Comparison of ENCODE assay signal across 8 mouse cellular contexts in genomic region chr1:153092237-153092975, GRCm38 (mm10).
A peak's percentile ranks its signal among the peaks of the same experiment; 100 is the strongest.
DNase-seq lines count a peak whose midpoint lies in the region; ATAC-seq and TF ChIP-seq lines count a peak whose summit lies in the region.

No protein-coding gene starts in this region.

- no peak overlapping the region for H3K9ac ChIP-seq in embryonic facial prominence, embryonic 11.5 days (replicated peaks; ENCODE audit: low read length)
- no peak overlapping the region; the same call in 1 of the 2 replicates for H3K9ac ChIP-seq in midbrain, postnatal 0 days (replicated peaks; ENCODE audit: low read length, poor library complexity, severe bottlenecking)
- no peak overlapping the region for H3K9ac ChIP-seq in stomach, postnatal 0 days (ENCODE audit: low read length)

- no peaks in the 10 kb centered on the region for H3K27me3 ChIP-seq in embryonic facial prominence, embryonic 11.5 days (ENCODE audit: control insufficient read depth, insufficient read depth, low read length)
- no peaks in the 10 kb centered on the region for H3K27me3 ChIP-seq in kidney, adult 2 months (replicated peaks; ENCODE audit: control insufficient read depth, insufficient read depth, low read length)
- H3K27me3 ChIP-seq in limb, embryonic 10.5 days (ENCODE audit: low read depth, poor library complexity, severe bottlenecking) = peaks cover 24% of the 10 kb centered on the region
- no peaks in the 10 kb centered on the region for H3K27me3 ChIP-seq in midbrain, postnatal 0 days (ENCODE audit: insufficient read depth, low read length)
- no peaks in the 10 kb centered on the region for H3K27me3 ChIP-seq in stomach, postnatal 0 days (ENCODE audit: control insufficient read depth, insufficient read depth, low read length)

- H3K4me3 ChIP-seq in embryonic facial prominence, embryonic 11.5 days (ENCODE audit: low read depth, low read length) = no peak overlapping the region
- H3K4me3 ChIP-seq in kidney, adult 2 months (ENCODE audit: insufficient read depth, low read depth, low read length) = no peak overlapping the region
- H3K4me3 ChIP-seq in limb, embryonic 10.5 days = no peak overlapping the region
- no peak overlapping the region for H3K4me3 ChIP-seq in midbrain, postnatal 0 days (ENCODE audit: low read depth, low read length)
- no peak overlapping the region for H3K4me3 ChIP-seq in stomach, postnatal 0 days (ENCODE audit: low read depth, low read length)

- no peak for TF ChIP-seq POLR2A in kidney, adult 2 months (IDR thresholded peaks at IDR 0.05; ENCODE audit: low read depth, low read length)

- H3K27ac ChIP-seq in embryonic facial prominence, embryonic 11.5 days (replicated peaks; ENCODE audit: low read depth, low read length) = no peak overlapping the region
- H3K27ac ChIP-seq in kidney, adult 2 months (ENCODE audit: insufficient read depth, low read depth, low read length) = no peak overlapping the region
- H3K27ac ChIP-seq in limb, embryonic 10.5 days = no peak overlapping the region
- H3K27ac ChIP-seq in midbrain, postnatal 0 days (ENCODE audit: low read depth, low read length) = no peak overlapping the region
- H3K27ac ChIP-seq in stomach, postnatal 0 days (replicated peaks) = no peak overlapping the region

- peak; percentile 72 for TF ChIP-seq CTCF in kidney, adult 2 months (conservative IDR thresholded peaks at IDR 0.05; ENCODE audit: insufficient read depth, insufficient read length, low read depth, low read length)
- TF ChIP-seq CTCF in midbrain, postnatal 0 days (IDR thresholded peaks at IDR 0.05) = peak; percentile 80
- TF ChIP-seq CTCF in stomach, postnatal 0 days (IDR thresholded peaks at IDR 0.05; ENCODE audit: low read depth) = peak; percentile 83

- H3K36me3 ChIP-seq in embryonic facial prominence, embryonic 11.5 days (replicated peaks; ENCODE audit: control insufficient read depth, insufficient read depth, low read depth, low read length) = no peaks in the 10 kb centered on the region
- H3K36me3 ChIP-seq in kidney, adult 2 months (ENCODE audit: control insufficient read depth, insufficient read depth, low read length) = no peaks in the 10 kb centered on the region
- H3K36me3 ChIP-seq in limb, embryonic 10.5 days = no peaks in the 10 kb centered on the region
- peaks cover 11% of the 10 kb centered on the region; the same call in 1 of the 2 replicates for H3K36me3 ChIP-seq in midbrain, postnatal 0 days (ENCODE audit: insufficient read depth, low read length)
- H3K36me3 ChIP-seq in stomach, postnatal 0 days (ENCODE audit: control insufficient read depth, insufficient read depth, low read length) = no peaks in the 10 kb centered on the region

- 54% methylated on average over 5 of the region's 5 CpGs for WGBS in embryonic facial prominence, embryonic 11.5 days
- WGBS in kidney, adult 2 months = 57% methylated on average over 5 of the region's 5 CpGs
- 50% methylated on average over 5 of the region's 5 CpGs for WGBS in limb, embryonic 10.5 days
- 56% methylated on average over 5 of the region's 5 CpGs for WGBS in midbrain, postnatal 0 days
- 48% methylated on average over 5 of the region's 5 CpGs for WGBS in stomach, postnatal 0 days

- peak; percentile 68 for DNase-seq in CD4-positive, CD25-positive, alpha-beta regulatory T cell, adult 2 months (ENCODE audit: low read depth, low spot score)
- DNase-seq in adrenal gland, postnatal 4 days (ENCODE audit: low spot score in 2 of 2) = peak; percentile 25 to 46
- peak; percentile 81 for DNase-seq in embryonic facial prominence, embryonic 11.5 days (ENCODE audit: low spot score)
- DNase-seq in heart, adult 18-20 months = peak; percentile 85 to 87
- DNase-seq in kidney, adult 2 months = peak; percentile 70
- peak; percentile 79 for DNase-seq in limb, embryonic 10.5 days (ENCODE audit: low spot score)
- peak; percentile 86 for DNase-seq in midbrain, postnatal 0 days (ENCODE audit: low spot score)
- DNase-seq in stomach, postnatal 0 days (ENCODE audit: low spot score) = peak; percentile 89

- no peak for ATAC-seq in embryonic facial prominence, embryonic 11.5 days (replicated peaks; ENCODE audit: insufficient number of reproducible peaks, low FRiP score, low TSS enrichment, low read depth)
- peak; percentile 45; the same call in 1 of the 2 replicates for ATAC-seq in midbrain, postnatal 0 days (ENCODE audit: low FRiP score)
- peak; percentile 88 for ATAC-seq in stomach, postnatal 0 days (ENCODE audit: low FRiP score, low TSS enrichment)

- peaks cover 3% of the 10 kb centered on the region for H3K4me1 ChIP-seq in embryonic facial prominence, embryonic 11.5 days (ENCODE audit: control insufficient read depth, insufficient read depth, low read length)
- no peaks in the 10 kb centered on the region for H3K4me1 ChIP-seq in kidney, adult 2 months (ENCODE audit: control insufficient read depth, insufficient read depth, low read length)
- H3K4me1 ChIP-seq in limb, embryonic 10.5 days = peaks cover 63% of the 10 kb centered on the region
- H3K4me1 ChIP-seq in midbrain, postnatal 0 days (ENCODE audit: insufficient read depth, low read length) = no peaks in the 10 kb centered on the region
- H3K4me1 ChIP-seq in stomach, postnatal 0 days (replicated peaks; ENCODE audit: control insufficient read depth, insufficient read depth) = no peaks in the 10 kb centered on the region

- no peak overlapping the region for H3K4me2 ChIP-seq in embryonic facial prominence, embryonic 11.5 days (ENCODE audit: low read depth, low read length)
- no peak overlapping the region for H3K4me2 ChIP-seq in midbrain, postnatal 0 days (ENCODE audit: low read depth, low read length, poor library complexity, severe bottlenecking)
- no peak overlapping the region for H3K4me2 ChIP-seq in stomach, postnatal 0 days (replicated peaks; ENCODE audit: low read depth)

- no peak for TF ChIP-seq EP300 in stomach, postnatal 0 days (optimal IDR thresholded peaks at IDR 0.05)

- no peaks in the 10 kb centered on the region for H3K9me3 ChIP-seq in embryonic facial prominence, embryonic 11.5 days (replicated peaks; ENCODE audit: control insufficient read depth, low read length)
- H3K9me3 ChIP-seq in limb, embryonic 10.5 days (replicated peaks) = no peaks in the 10 kb centered on the region
- H3K9me3 ChIP-seq in midbrain, postnatal 0 days (ENCODE audit: low read length) = no peaks in the 10 kb centered on the region
- no peaks in the 10 kb centered on the region for H3K9me3 ChIP-seq in stomach, postnatal 0 days (ENCODE audit: control insufficient read depth, low read length)

Comparison
In these comparisons a context has a peak if more than half of its experiments do, and no peak if none do; other contexts are left out.
1. DNase-seq: peak in every context shown above with its lines; median percentile 89 in stomach, postnatal 0 days; 86 in heart, adult 18-20 months; 86 in midbrain, postnatal 0 days; 81 in embryonic facial prominence, embryonic 11.5 days; 79 in limb, embryonic 10.5 days; 70 in kidney, adult 2 months; 68 in CD4-positive, CD25-positive, alpha-beta regulatory T cell, adult 2 months; 36 in adrenal gland, postnatal 4 days.